11 mouse cellular contexts compared by ENCODE assay signal in genomic region chr14:79298314-79298992, GRCm38 (mm10). TPM values are rescaled to one million over a fixed set of nuclear protein-coding genes. Genes with fewer than 3 reads are reported as not detected.
DNase-seq lines count a peak whose midpoint lies in the region; ATAC-seq lines count a peak whose summit lies in the region.
"Had no signal": no experiment of that assay in that cellular context is flagged by ENCODE, and none has a peak within 500 bp of the region (broad histone marks: within the 10 kb centered on the region; RNA-seq: fewer than 3 reads in every experiment).

No protein-coding gene starts in this region.

- H3K4me1 ChIP-seq in heart, embryonic 15.5 days (replicated peaks): peaks cover 13% of the 10 kb centered on the region
- H3K4me1 ChIP-seq in heart, embryonic 10.5 days: peaks cover 45% of the 10 kb centered on the region
- peaks cover 13% of the 10 kb centered on the region for H3K4me1 ChIP-seq in midbrain, embryonic 15.5 days
- H3K4me1 ChIP-seq in midbrain, embryonic 13.5 days (replicated peaks): peaks cover 30% of the 10 kb centered on the region
- peaks cover 15% of the 10 kb centered on the region; the same call in 1 of the 2 replicates for H3K4me1 ChIP-seq in hindbrain, embryonic 16.5 days (ENCODE audit: control insufficient read depth, insufficient read depth, low read depth, low read length)
- peaks cover 25% of the 10 kb centered on the region for H3K4me1 ChIP-seq in neural tube, embryonic 15.5 days

- H3K27ac ChIP-seq in heart, embryonic 15.5 days: no peak overlapping the region
- H3K27ac ChIP-seq in heart, embryonic 10.5 days: no peak overlapping the region
- H3K27ac ChIP-seq in midbrain, embryonic 15.5 days: no peak overlapping the region
- no peak overlapping the region for H3K27ac ChIP-seq in midbrain, embryonic 13.5 days
- no peak overlapping the region for H3K27ac ChIP-seq in hindbrain, embryonic 16.5 days (ENCODE audit: low read depth, low read length)
- H3K27ac ChIP-seq in neural tube, embryonic 15.5 days (replicated peaks): no peak overlapping the region

- no peak for DNase-seq in heart, embryonic 10.5 days (ENCODE audit: low spot score)
- no peak for DNase-seq in cerebellum, adult 11-12 months
- DNase-seq in Muller cell, postnatal 12 days (ENCODE audit: inconsistent ontology term): no peak
- DNase-seq: heart, adult 11 months; right cerebral cortex, postnatal 14 days had no signal

- WGBS in heart, embryonic 15.5 days: 60% methylated on average over 7 of the region's 7 CpGs
- WGBS in heart, embryonic 10.5 days: 46% methylated on average over 7 of the region's 7 CpGs
- 73% methylated on average over 7 of the region's 7 CpGs for WGBS in midbrain, embryonic 15.5 days
- 74% methylated on average over 7 of the region's 7 CpGs for WGBS in midbrain, embryonic 13.5 days
- 69% methylated on average over 7 of the region's 7 CpGs for WGBS in hindbrain, embryonic 16.5 days
- 79% methylated on average over 7 of the region's 7 CpGs for WGBS in neural tube, embryonic 15.5 days

- peak overlapping the region; percentile 10; the same call in 1 of the 2 replicates for H3K4me3 ChIP-seq in heart, embryonic 15.5 days
- H3K4me3 ChIP-seq in heart, embryonic 10.5 days: no peak overlapping the region
- no peak overlapping the region for H3K4me3 ChIP-seq in midbrain, embryonic 15.5 days
- H3K4me3 ChIP-seq in midbrain, embryonic 13.5 days (replicated peaks): no peak overlapping the region
- H3K4me3 ChIP-seq in hindbrain, embryonic 16.5 days (ENCODE audit: low read length): peak overlapping the region; percentile 13; the same call in 1 of the 2 replicates
- H3K4me3 ChIP-seq in neural tube, embryonic 15.5 days (replicated peaks): no peak overlapping the region

- no peaks in the 10 kb centered on the region for H3K9me3 ChIP-seq in heart, embryonic 15.5 days (replicated peaks)
- H3K9me3 ChIP-seq in heart, embryonic 10.5 days: no peaks in the 10 kb centered on the region
- H3K9me3 ChIP-seq in midbrain, embryonic 15.5 days: no peaks in the 10 kb centered on the region
- H3K9me3 ChIP-seq in midbrain, embryonic 13.5 days: no peaks in the 10 kb centered on the region
- no peaks in the 10 kb centered on the region for H3K9me3 ChIP-seq in hindbrain, embryonic 16.5 days (ENCODE audit: control insufficient read depth, low read length)
- no peaks in the 10 kb centered on the region for H3K9me3 ChIP-seq in neural tube, embryonic 15.5 days (replicated peaks)

- H3K9ac ChIP-seq in heart, embryonic 15.5 days: no peak overlapping the region
- H3K9ac ChIP-seq in midbrain, embryonic 15.5 days: no peak overlapping the region
- H3K9ac ChIP-seq in midbrain, embryonic 13.5 days (replicated peaks): no peak overlapping the region
- H3K9ac ChIP-seq in hindbrain, embryonic 16.5 days (ENCODE audit: low read depth, low read length): no peak overlapping the region
- H3K9ac ChIP-seq in neural tube, embryonic 15.5 days (replicated peaks): no peak overlapping the region

- peak overlapping the region; percentile 27 for H3K4me2 ChIP-seq in heart, embryonic 15.5 days
- H3K4me2 ChIP-seq in midbrain, embryonic 15.5 days: peak overlapping the region; percentile 11; the same call in 1 of the 2 replicates
- no peak overlapping the region for H3K4me2 ChIP-seq in midbrain, embryonic 13.5 days (replicated peaks)
- peak overlapping the region; percentile 41 for H3K4me2 ChIP-seq in hindbrain, embryonic 16.5 days (ENCODE audit: low read length)
- peak overlapping the region; percentile 13 for H3K4me2 ChIP-seq in neural tube, embryonic 15.5 days

- ATAC-seq in heart, embryonic 15.5 days (replicated peaks; ENCODE audit: insufficient number of reproducible peaks, insufficient read depth, low FRiP score, low read depth): no peak
- ATAC-seq in midbrain, embryonic 15.5 days (replicated peaks): no peak
- ATAC-seq in midbrain, embryonic 13.5 days: no peak
- ATAC-seq in hindbrain, embryonic 16.5 days: no peak
- no peak for ATAC-seq in neural tube, embryonic 15.5 days (ENCODE audit: low FRiP score)
- ATAC-seq: CD4-positive, CD25-positive, alpha-beta regulatory T cell, adult 4 months had no signal

- H3K36me3 ChIP-seq in heart, embryonic 15.5 days: no peaks in the 10 kb centered on the region
- H3K36me3 ChIP-seq in heart, embryonic 10.5 days: no peaks in the 10 kb centered on the region
- H3K36me3 ChIP-seq in midbrain, embryonic 15.5 days (replicated peaks): no peaks in the 10 kb centered on the region
- no peaks in the 10 kb centered on the region for H3K36me3 ChIP-seq in midbrain, embryonic 13.5 days
- H3K36me3 ChIP-seq in hindbrain, embryonic 16.5 days (ENCODE audit: control insufficient read depth, insufficient read depth, low read length): no peaks in the 10 kb centered on the region
- H3K36me3 ChIP-seq in neural tube, embryonic 15.5 days: no peaks in the 10 kb centered on the region

- H3K27me3 ChIP-seq in heart, embryonic 15.5 days: 0 out of 2 replicates have a peak, but pooled peaks cover 11% of the 10 kb centered on the region
- H3K27me3 ChIP-seq in heart, embryonic 10.5 days (ENCODE audit: insufficient read depth, poor library complexity, severe bottlenecking): peaks cover 39% of the 10 kb centered on the region
- H3K27me3 ChIP-seq in midbrain, embryonic 15.5 days (replicated peaks): peaks cover 26% of the 10 kb centered on the region
- H3K27me3 ChIP-seq in midbrain, embryonic 13.5 days: peaks cover 51% of the 10 kb centered on the region
- H3K27me3 ChIP-seq in hindbrain, embryonic 16.5 days (replicated peaks; ENCODE audit: control insufficient read depth, insufficient read depth, low read length): peaks cover 7% of the 10 kb centered on the region
- H3K27me3 ChIP-seq in neural tube, embryonic 15.5 days (replicated peaks): peaks cover 15% of the 10 kb centered on the region; the same call in 1 of the 2 replicates

RNA-seq across cellular contexts. Expression of gene Rgcc, which starts 3.0 kb away (rescaled TPM):
- polyA plus RNA-seq in heart, embryonic 15.5 days (2015; fragmentation: Nextera tagmentation; extraction: Ambion mirVana): 23.8 and 57.0 TPM in 2 replicates
- polyA plus RNA-seq in heart, embryonic 10.5 days (2016; fragmentation: Nextera tagmentation; extraction: Ambion mirVana): 16.0 and 17.0 TPM in 2 replicates
- 21.4 and 33.6 TPM in 2 replicates for polyA plus RNA-seq in midbrain, embryonic 15.5 days (2015; fragmentation: Nextera tagmentation; extraction: Ambion mirVana)
- polyA plus RNA-seq in midbrain, embryonic 13.5 days (2015; fragmentation: Nextera tagmentation; extraction: Ambion mirVana): 10.4 and 13.7 TPM in 2 replicates
- 49.0 and 59.3 TPM in 2 replicates for polyA plus RNA-seq in hindbrain, embryonic 16.5 days (2015; fragmentation: Nextera tagmentation; extraction: Ambion mirVana)
- 36.1 and 89.6 TPM in 2 replicates for polyA plus RNA-seq in neural tube, embryonic 15.5 days (2015; fragmentation: Nextera tagmentation; extraction: Ambion mirVana)

RNA-seq across cellular contexts. Expression of gene Zfp957, which starts 51.3 kb away (rescaled TPM):
- not detected in 2 replicates for polyA plus RNA-seq in heart, embryonic 15.5 days (2015; fragmentation: Nextera tagmentation; extraction: Ambion mirVana)
- 0.06 TPM in 1 of 2 replicates, not detected in the other for polyA plus RNA-seq in heart, embryonic 10.5 days (2016; fragmentation: Nextera tagmentation; extraction: Ambion mirVana)
- 0.06 TPM in 1 of 2 replicates, not detected in the other for polyA plus RNA-seq in midbrain, embryonic 15.5 days (2015; fragmentation: Nextera tagmentation; extraction: Ambion mirVana)
- polyA plus RNA-seq in midbrain, embryonic 13.5 days (2015; fragmentation: Nextera tagmentation; extraction: Ambion mirVana): not detected in 2 replicates
- not detected in 2 replicates for polyA plus RNA-seq in hindbrain, embryonic 16.5 days (2015; fragmentation: Nextera tagmentation; extraction: Ambion mirVana)
- not detected in 2 replicates for polyA plus RNA-seq in neural tube, embryonic 15.5 days (2015; fragmentation: Nextera tagmentation; extraction: Ambion mirVana)
- polyA plus RNA-seq: CD4-positive, CD25-positive, alpha-beta regulatory T cell, adult 4 months had no signal

Comparison
In these comparisons a context has a peak if more than half of its experiments do, and no peak if none do; other contexts are left out.
1. H3K4me3 ChIP-seq: peak in heart, embryonic 15.5 days (single experiment) and hindbrain, embryonic 16.5 days (single experiment); none in heart, embryonic 10.5 days (single experiment), midbrain, embryonic 15.5 days (single experiment), midbrain, embryonic 13.5 days (single experiment) and neural tube, embryonic 15.5 days (single experiment).